Mouse (Mus musculus): ENCODE measurements around the gene Prpsap1.
"Not testable (repeated sequence)": the region's sequence is repeated elsewhere in the genome, so short reads cannot be mapped to it uniquely, and the experiment has no call there.

The Prpsap1 gene

GRCm38 (mm10) chr11:116488207-116488606 is 5.8 kb downstream of the Prpsap1 start:
- no peak for DNase-seq (ENCODE audit: low spot score)

DNA sequence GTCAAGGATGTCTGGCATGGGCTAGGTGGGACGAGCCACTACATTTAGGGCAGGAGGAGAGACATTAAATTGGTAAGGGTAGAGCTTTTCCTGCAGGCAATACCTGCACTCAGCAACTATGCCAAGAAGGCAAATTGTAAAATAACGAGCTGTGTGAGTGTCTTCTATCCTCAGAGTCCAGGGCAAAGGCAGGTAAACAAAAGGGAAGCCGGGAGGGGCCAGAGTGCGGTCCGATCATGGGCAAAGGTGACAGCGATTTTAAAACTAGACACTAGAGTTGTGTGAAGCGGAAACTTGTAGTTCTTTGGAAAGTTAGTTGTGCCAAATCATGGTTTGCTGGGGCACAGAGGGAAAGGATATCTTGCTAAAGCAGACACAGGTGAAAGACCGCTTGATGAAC is 9.7 kb downstream of the Prpsap1 start:
- DNase-seq (ENCODE audit: low spot score) = no peak

DNA sequence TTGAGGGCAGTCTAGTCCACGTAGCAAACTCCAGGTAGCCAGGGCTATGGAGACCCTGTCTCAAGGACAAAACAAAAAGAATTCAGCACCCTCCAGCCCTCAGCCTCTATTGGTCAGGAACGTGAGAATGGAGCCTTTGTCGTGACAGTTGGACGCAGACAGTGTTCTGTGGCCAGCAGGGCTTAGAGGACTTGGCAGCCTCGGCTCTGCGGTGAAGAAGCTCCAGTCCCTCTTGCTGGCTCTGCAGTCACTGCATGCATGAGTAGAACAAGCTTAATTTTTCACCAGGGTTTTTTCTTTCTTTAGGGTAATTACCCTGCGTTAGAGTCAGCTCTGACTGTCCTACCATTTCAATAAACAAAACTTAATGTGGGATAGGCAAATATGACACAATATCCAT is 12.2 kb downstream of the Prpsap1 start:
- no peak for DNase-seq (ENCODE audit: low spot score)

- DNase-seq (ENCODE audit: low spot score) = no peak
Observed at GRCm38 (mm10) chr11:116480975-116481374, 13.0 kb downstream of the Prpsap1 start.

- DNase-seq (ENCODE audit: low spot score) = no peak
Observed at GRCm38 (mm10) chr11:116479832-116480231, 14.2 kb downstream of the Prpsap1 start.

DNA sequence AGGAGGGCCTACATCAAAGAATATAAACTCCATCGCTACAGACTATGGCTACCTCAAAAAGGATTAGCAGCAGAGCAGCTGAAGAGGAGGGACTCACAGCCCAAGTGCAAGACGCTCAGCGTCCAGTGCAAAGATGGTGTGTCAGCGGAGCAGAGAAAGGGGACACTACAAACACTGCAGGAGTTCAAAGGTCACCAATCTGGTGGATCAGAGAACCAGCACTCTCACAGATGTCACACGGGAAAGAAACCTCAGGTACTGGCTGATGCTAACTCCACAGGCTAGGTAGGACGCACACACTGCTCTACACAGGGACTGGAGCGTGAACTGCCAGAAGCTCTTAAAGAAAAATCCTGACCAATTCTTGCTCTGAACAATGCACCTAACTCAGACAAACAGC is 15.0 kb downstream of the Prpsap1 start:
- no peak for DNase-seq (ENCODE audit: low spot score)

GRCm38 (mm10) chr11:116477160-116477759 is 16.7 kb downstream of the Prpsap1 start:
- DNase-seq (ENCODE audit: low spot score) = no peak

GRCm38 (mm10) chr11:116476696-116477095 is 17.3 kb downstream of the Prpsap1 start:
- DNase-seq (ENCODE audit: low spot score) = no peak

GRCm38 (mm10) chr11:116476041-116476440 is 18.0 kb downstream of the Prpsap1 start:
- no peak for DNase-seq (ENCODE audit: low spot score)

DNA sequence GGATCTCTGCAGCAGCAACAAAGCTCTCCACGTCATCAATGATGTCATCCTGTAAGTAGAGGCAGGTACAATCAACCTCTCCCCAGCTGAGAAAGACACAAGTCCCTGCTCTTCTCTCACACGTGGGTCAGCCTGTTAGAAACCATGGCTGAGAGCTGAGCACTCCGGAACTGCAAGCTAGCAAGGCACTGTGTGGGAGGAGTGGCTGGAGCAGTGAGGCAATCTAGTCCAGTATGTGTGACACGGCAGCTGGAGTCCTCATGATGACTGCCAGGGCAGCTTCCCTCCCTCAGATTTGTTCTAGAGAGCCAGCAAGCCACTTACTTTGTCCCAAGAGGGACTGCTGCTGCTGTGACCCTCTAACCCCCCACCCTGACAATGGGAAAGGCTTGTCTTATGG is 21.7 kb downstream of the Prpsap1 start:
- DNase-seq (ENCODE audit: low spot score) = no peak

GRCm38 (mm10) chr11:116470896-116471295 is 23.1 kb downstream of the Prpsap1 start:
- DNase-seq (ENCODE audit: low spot score) = no peak

- DNase-seq (ENCODE audit: low spot score) = no peak
Observed at GRCm38 (mm10) chr11:116470249-116470648, 23.8 kb downstream of the Prpsap1 start.

DNA sequence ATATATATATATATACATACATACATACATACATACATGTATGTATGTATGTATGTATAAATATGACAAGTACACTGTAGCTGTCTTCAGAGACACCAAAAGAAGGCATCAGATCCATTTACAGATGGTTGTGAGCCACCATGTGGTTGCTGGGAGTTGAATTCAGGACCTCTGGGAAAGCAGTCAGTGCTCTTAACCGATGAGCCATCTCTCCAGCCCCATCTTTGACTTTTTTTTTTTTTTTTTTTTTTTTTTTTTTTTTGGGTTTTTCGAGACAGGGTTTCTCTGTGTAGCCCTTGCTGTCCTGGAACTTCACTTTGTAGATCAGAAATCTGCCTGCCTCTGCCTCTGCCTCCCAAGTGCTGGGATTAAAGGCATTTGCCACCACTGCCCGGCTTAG is 25.7 kb downstream of the Prpsap1 start:
- DNase-seq (ENCODE audit: low spot score) = not testable (repeated sequence)

DNA sequence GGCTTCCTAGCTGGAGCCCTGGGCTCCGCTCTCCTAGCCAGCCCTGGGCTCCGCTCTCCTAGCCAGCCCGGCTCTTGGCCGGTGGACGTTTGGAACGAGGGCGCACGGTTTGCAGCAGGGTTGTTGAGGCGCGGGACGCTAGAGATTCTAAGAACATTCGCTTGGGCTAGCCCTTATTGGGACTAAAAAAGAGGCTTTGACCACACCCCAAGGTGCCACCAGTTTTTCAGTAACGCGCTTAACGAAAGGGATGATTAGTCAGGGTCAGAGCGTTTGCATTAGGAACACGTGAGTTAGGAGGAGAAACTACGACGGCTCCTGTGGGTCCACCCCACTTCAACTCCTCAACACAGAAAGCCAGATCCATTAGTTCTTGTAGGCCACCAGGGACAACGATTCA is 27.9 kb downstream of the Prpsap1 start, which contains the start of gene Qrich2:
Qrich2 (minus strand) TSS at position 101 of the 400 bp plus-strand sequence.
- DNase-seq (ENCODE audit: low spot score) = no peak

DNA sequence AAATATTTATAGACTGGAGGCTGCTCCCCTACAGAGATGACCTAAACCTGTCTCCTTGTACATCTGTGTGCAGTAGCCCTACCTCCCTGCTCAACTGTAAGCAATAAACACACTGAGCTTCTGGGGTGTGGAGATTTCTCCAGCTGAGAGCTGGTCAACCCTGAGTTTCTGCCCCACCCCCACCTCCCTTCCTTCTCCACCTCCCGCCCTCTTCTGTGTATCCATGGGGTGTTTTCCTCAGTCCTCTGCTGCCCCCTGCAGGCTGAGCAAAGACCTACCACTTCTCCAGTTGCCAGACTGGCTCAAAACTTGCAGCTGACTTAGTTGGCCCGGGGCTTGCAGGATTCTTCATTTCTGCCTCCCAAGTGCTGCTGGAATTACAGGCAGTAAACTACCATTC is 30.2 kb downstream of the Prpsap1 start:
- DNase-seq (ENCODE audit: low spot score) = peak; percentile 63

DNA sequence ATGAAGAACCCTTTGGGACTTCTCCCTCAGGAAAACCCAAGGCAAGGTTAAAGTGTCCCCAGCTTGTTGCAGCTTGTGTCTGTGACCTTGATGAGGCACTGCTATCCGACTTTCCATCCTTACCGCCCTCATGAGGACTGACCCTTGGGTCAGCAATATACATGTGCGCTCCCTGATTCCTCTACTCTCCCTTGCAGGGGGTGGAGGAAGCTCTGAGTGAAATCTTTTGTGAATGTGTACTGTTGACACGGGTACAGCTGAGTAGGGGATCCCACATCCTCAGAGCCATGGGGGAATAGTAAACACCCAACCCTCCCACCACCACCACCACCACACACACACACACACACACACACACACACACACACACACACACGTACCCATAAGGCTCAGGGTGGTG is 30.7 kb downstream of the Prpsap1 start:
- DNase-seq (ENCODE audit: low spot score) = no peak

- DNase-seq (ENCODE audit: low spot score) = no peak
Observed at GRCm38 (mm10) chr11:116459786-116460185, 34.2 kb downstream of the Prpsap1 start.

DNA sequence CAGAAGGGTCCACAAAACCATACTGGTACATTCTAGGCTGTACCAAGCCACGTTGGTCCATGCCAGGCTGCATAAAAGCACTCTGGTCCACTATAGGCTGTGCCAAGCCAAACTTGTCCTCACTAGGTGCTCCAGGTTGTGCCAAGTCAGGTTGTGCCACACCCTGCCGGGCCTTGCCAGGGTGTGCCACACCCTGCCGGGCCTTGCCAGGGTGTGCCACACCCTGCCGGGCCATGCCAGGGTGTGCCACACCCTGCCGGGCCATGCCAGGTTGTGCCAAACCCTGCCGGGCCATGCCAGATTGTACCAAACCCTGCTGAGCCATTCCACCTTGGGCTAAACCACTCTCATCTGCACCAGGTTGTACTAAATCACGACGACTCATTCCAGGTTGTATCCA is 37.8 kb downstream of the Prpsap1 start:
- DNase-seq (ENCODE audit: low spot score) = no peak

DNA sequence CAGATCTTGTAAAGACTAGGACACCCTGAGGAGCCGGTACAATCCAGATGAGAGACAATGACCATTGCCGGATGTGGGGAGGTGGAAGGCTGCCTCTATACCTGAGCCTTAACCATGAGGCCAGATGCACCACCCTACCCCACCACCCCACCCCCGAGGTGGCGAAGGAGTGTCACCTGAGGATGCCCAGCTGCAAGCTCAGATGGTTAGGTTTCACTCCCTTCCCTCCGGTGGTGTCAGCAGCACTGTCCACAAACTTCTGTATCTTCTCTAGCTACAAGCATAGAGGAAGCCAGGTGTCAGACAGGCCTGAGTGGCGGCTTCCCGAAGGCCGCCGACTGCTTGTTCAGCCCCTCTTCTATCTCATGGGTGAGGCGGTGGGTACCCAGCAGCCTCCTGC is 40.1 kb downstream of the Prpsap1 start:
- no peak for DNase-seq (ENCODE audit: low spot score)

- DNase-seq (ENCODE audit: low spot score) = no peak
Observed at GRCm38 (mm10) chr11:116449341-116449740, 44.7 kb downstream of the Prpsap1 start.

- DNase-seq (ENCODE audit: low spot score) = no peak
Observed at GRCm38 (mm10) chr11:116447822-116448221, 46.2 kb downstream of the Prpsap1 start.

DNA sequence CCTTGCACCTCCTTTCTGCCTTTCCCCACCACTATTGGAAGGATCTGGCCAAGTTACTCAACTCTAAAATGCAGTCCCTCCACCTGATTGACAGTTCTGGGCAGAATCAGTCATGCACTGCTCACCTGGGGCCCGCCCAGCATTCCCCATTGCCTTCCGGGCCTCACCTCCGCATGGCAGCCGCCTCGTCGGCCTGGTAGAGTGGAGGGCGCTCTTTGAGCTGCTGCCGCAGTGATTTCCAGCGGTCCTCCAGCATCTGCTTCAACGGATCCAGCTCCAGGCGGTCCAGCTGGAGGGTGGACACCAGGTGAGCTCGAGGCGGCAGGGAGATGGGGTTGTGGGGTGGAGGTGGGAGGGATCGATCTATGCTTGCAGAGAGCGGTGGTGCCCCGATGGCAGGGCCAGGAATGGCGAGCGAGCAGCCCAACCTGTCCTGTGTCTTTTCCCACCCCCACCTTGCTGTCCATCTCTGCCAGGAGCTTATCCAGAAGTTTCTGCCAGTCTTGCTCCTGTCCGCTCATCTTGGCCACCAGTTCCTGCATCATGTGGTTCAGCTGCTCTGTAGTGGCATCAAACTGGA is 47.6 kb downstream of the Prpsap1 start:
- no peak for DNase-seq (ENCODE audit: low spot score)

- DNase-seq (ENCODE audit: low spot score) = peak; percentile 95
Observed at GRCm38 (mm10) chr11:116445596-116446307, 48.2 kb downstream of the Prpsap1 start.
